Mouse (Mus musculus) MEL (cell line): ENCODE results near the gene Fgfr2.

Experiments
- CTCF ChIP-seq, 3 experiments: IDR thresholded peaks in 2 of 3; conservative IDR thresholded peaks in 1 of 3; 2 replicates each; pipeline ENCODE4 v1.5.1; 2011 to 2012; ENCODE audit warnings: low read length in 3 of 3, low read depth in 2 of 3, mild to moderate bottlenecking in 2 of 3, improper control_type of control experiment in 1 of 3, inconsistent platforms in 1 of 3, mixed read lengths in 1 of 3, moderate library complexity in 1 of 3; ENCODE audit not compliant: control insufficient read depth in 1 of 3, insufficient read depth in 1 of 3, poor library complexity in 1 of 3, severe bottlenecking in 1 of 3
- E2F4 ChIP-seq: IDR thresholded peaks from 2 replicates; pipeline ENCODE4 v1.6.1; 2011; ENCODE audit warnings: low read depth, low read length, improper control_type of control experiment, borderline replicate concordance
- EP300 ChIP-seq, 2 experiments: IDR thresholded peaks; 2 replicates each; pipeline ENCODE4 v1.6.1; 2011; ENCODE audit warnings: improper control_type of control experiment in 2 of 2, low read length in 2 of 2, low read depth in 1 of 2, mild to moderate bottlenecking in 1 of 2
- NELFE ChIP-seq: IDR thresholded peaks from 2 replicates; pipeline ENCODE4 v1.6.1; 2011; ENCODE audit warnings: low read depth, low read length, improper control_type of control experiment
- NRF1 ChIP-seq: IDR thresholded peaks from 2 replicates; pipeline ENCODE4 v1.6.1; 2014; ENCODE audit warnings: low read depth, mild to moderate bottlenecking, inconsistent platforms, low read length, improper control_type of control experiment, moderate library complexity; ENCODE audit not compliant: poor library complexity, insufficient read depth, severe bottlenecking
- POLR2A ChIP-seq, 2 experiments: IDR thresholded peaks; 2 replicates each; pipeline ENCODE4 v1.6.1; 2011 to 2012; ENCODE audit warnings: low read length in 2 of 2, mild to moderate bottlenecking in 2 of 2, control low read depth in 1 of 2, improper control_type of control experiment in 1 of 2, low read depth in 1 of 2, moderate library complexity in 1 of 2; ENCODE audit not compliant: control insufficient read depth in 1 of 2, insufficient read depth in 1 of 2, poor library complexity in 1 of 2
- POLR2AphosphoS2 ChIP-seq: IDR thresholded peaks from 2 replicates; pipeline ENCODE4 v1.6.1; 2011; ENCODE audit warnings: low read length, improper control_type of control experiment
- RAD21 ChIP-seq: IDR thresholded peaks from 2 replicates; pipeline ENCODE4 v1.6.1; 2011; ENCODE audit warnings: mild to moderate bottlenecking, low read depth, low read length, improper control_type of control experiment
- USF1 ChIP-seq: IDR thresholded peaks from 2 replicates; pipeline ENCODE4 v1.6.1; 2014; ENCODE audit warnings: low read depth, mild to moderate bottlenecking, inconsistent platforms, low read length, improper control_type of control experiment, moderate library complexity
- ZMIZ1 ChIP-seq: IDR thresholded peaks from 2 replicates; pipeline ENCODE4 v1.6.1; 2012; ENCODE audit warnings: low read depth, mild to moderate bottlenecking, inconsistent platforms, low read length, improper control_type of control experiment, moderate library complexity
- ZNF384 ChIP-seq: IDR thresholded peaks from 2 replicates; pipeline ENCODE4 v1.6.1; 2012; ENCODE audit warnings: low read depth, mild to moderate bottlenecking, inconsistent platforms, low read length, improper control_type of control experiment

- TF ChIP-seq POLR2A (IDR thresholded peaks at IDR 0.05; ENCODE audit: control insufficient read depth in 1 of 2, insufficient read depth in 1 of 2, low read depth in 1 of 2, low read length in 2 of 2, poor library complexity in 1 of 2): no peak
- no peak for TF ChIP-seq EP300 (IDR thresholded peaks at IDR 0.05; ENCODE audit: low read depth in 1 of 2, low read length in 2 of 2)
- TF ChIP-seq CTCF (IDR thresholded peaks at IDR 0.05 in 2 of 3, conservative IDR thresholded peaks at IDR 0.05 in 1 of 3; ENCODE audit: control insufficient read depth in 1 of 3, insufficient read depth in 1 of 3, low read depth in 2 of 3, low read length in 3 of 3, poor library complexity in 1 of 3, severe bottlenecking in 1 of 3): no peak
- no peak for TF ChIP-seq NELFE
- no peak for TF ChIP-seq POLR2AphosphoS2
- no peak for TF ChIP-seq ZMIZ1
- no peak for TF ChIP-seq E2F4
- TF ChIP-seq NRF1: no peak
- TF ChIP-seq RAD21: no peak
- no peak for TF ChIP-seq USF1
- TF ChIP-seq ZNF384: no peak
These were observed 616.9 kb downstream of the Fgfr2 start for GRCm38 (mm10) chr7:132506226-132506625.
